Mouse (Mus musculus): ENCODE measurements around the gene Mfsd5. TPM values are rescaled to one million over a fixed set of nuclear protein-coding genes. Genes with fewer than 3 reads are reported as not detected.
A peak's percentile ranks its signal among the peaks of the same experiment; 100 is the strongest.

Mfsd5 gene
- 46.1 and 46.7 TPM in 2 replicates for polyA plus RNA-seq (2015; fragmentation: Nextera tagmentation; extraction: Ambion mirVana)

DNA sequence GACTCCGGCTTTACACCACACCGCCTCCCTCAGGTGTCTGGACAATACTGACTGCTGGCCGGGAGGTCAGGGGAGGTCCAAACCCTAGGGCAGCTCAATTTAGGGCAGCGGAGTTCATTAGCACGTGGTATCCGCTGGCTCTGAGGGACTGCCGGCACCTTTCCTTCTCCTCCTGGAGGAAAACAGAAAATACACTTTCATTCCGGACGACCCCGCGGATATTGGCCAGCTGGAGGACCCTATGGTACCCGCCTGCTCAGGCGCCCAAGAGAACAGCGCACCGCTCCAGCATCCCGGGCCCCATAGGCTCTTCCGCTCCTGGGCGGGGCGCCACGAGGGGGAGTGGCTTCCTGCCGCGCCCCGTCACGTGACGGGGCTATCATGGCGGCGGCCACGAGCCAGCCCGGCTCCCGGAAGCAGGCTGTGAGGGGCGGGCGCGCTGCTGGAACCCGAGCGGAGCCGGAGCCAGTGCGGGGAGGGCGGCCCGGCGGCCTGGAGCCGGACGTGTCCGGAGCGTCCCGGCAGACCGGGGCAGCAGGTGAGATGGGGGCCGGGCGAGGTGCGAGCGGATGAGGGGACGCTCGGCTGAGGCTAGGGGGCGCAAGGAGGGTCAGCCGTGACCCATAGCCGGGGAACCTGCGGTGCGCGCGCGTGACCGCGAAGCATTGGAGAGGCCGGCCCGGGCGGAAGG lies at the start of gene Mfsd5:
Gene Mfsd5, plus strand, starts transcription at position 363 of the 691 bp plus-strand sequence.
- no peaks in the 10 kb centered on the region for H3K9me3 ChIP-seq
- peak within 1 kb of the TSS; percentile 74 for H3K4me3 ChIP-seq
- peaks cover 25% of the 10 kb centered on the region for H3K36me3 ChIP-seq
- peaks cover 23% of the 10 kb centered on the region for H3K4me1 ChIP-seq
- WGBS, result under 1% methylated on average over 65 of the region's 65 CpGs
- H3K9ac ChIP-seq, result peak within 1 kb of the TSS; percentile 86
- ATAC-seq (ENCODE audit: extremely low read depth, insufficient number of reproducible peaks, low FRiP score, low TSS enrichment), result peak; percentile 98
- peak within 1 kb of the TSS; percentile 84 for H3K4me2 ChIP-seq
- H3K27ac ChIP-seq (replicated peaks), result peak within 1 kb of the TSS; percentile 80
- no peaks in the 10 kb centered on the region for H3K27me3 ChIP-seq (replicated peaks)

DNA sequence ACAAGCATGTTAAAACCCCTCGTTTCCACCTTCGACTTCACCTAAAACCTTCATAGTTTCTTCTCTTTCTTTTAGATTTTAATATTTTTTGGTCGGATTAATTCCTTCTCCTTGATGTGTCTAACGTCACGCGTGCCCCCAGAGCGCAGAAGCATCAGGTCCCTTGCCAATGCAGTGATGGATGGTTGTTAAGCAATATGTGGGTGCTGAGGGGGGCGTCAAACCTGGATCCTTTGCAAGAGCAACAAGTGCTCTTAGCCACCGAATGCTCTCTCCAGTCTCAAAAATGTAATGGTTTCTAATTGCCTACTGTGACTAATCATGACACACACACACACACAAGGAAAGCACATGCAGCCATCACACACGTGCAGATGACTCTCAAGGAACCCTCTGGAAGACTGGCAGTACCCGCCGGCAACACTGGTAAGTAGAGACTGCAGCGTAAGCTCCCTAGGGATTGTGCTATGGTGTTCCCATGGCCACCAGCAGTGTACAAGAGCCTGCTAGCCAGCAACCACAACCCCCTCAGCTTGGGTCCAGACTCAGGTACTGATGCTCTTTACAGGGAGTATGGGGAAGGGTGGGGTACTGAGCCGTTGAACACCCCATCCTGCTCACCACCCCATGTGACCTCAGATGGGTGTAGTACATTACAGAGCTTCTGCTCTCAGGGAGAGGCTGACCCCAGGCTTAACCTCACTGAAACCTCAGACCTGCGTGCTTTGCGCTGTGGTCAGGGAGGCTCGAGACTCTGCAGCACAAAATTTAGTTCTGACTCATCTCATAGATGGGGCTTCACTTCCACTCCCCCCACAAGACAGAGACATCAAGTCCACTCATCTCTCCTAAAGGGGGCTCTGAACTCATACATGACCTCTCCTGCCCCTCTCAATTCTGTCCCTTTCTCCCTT lies 48.6 kb upstream of the Mfsd5 start:
- H3K9ac ChIP-seq, result no peak overlapping the region
- ATAC-seq (ENCODE audit: extremely low read depth, insufficient number of reproducible peaks, low FRiP score, low TSS enrichment), result no peak
- H3K27ac ChIP-seq (replicated peaks), result no peak overlapping the region
- H3K9me3 ChIP-seq, result no peaks in the 10 kb centered on the region
- H3K4me3 ChIP-seq, result no peak overlapping the region
- peaks cover 13% of the 10 kb centered on the region for H3K4me1 ChIP-seq
- peaks cover 35% of the 10 kb centered on the region; the same call in 1 of the 2 replicates for H3K27me3 ChIP-seq (replicated peaks)
- H3K4me2 ChIP-seq, result no peak overlapping the region
- WGBS, result 72% methylated on average over 17 of the region's 17 CpGs
- 0 out of 2 replicates have a peak, but pooled peaks cover under 1% of the 10 kb centered on the region for H3K36me3 ChIP-seq

DNA sequence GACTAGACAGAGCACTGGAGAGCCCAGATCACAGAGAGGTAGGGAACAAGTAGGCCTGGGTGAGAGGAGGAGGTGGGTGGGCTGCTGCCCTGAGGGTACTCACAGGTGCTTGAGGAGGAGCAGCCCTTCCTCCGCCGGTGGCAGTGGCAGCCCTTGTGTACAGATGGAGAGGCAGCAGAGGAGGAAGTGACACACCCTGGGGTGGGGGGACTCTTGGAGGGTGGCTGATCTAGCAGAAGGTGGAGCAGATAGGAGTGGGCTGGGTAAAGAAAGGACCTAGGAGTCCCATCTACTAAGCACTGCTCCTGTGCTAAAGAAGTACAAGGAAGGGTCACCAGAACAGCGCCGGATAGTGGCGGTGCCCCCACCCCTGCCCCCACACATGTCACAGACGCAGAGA lies 47.5 kb upstream of the Mfsd5 start, which contains the start of gene Itgb7:
Gene Itgb7, minus strand, starts transcription at position 197 of the 400 bp plus-strand sequence.
- ATAC-seq (ENCODE audit: extremely low read depth, insufficient number of reproducible peaks, low FRiP score, low TSS enrichment), result no peak

DNA sequence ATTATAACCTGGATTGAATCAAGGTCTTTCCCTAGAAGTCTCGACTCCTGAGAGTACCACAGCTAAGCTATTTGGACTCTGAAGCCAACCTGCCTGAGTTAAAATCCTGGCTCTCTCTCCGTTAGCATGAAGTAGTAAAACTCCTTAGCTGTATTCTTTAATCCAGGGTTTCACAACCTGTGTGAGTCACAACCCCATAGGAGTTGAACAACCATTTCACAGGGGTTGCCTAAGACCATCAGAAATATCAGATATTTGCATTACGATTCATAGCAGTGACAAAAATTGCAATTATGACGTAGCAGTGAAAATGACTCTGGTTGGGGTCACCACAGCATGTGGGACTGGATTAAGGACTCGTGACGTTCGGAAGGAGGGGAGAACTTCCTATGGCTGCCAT lies 46.5 kb upstream of the Mfsd5 start:
- 79% methylated on average over 7 of the region's 7 CpGs for WGBS
- no peak overlapping the region for H3K4me3 ChIP-seq
- no peak overlapping the region for H3K4me2 ChIP-seq
- peaks cover 16% of the 10 kb centered on the region for H3K36me3 ChIP-seq
- ATAC-seq (ENCODE audit: extremely low read depth, insufficient number of reproducible peaks, low FRiP score, low TSS enrichment), result no peak
- peaks cover 18% of the 10 kb centered on the region for H3K4me1 ChIP-seq
- H3K9me3 ChIP-seq, result no peaks in the 10 kb centered on the region
- no peak overlapping the region for H3K27ac ChIP-seq (replicated peaks)
- H3K9ac ChIP-seq, result no peak overlapping the region
- peaks cover 27% of the 10 kb centered on the region; the same call in 1 of the 2 replicates for H3K27me3 ChIP-seq (replicated peaks)

More for the DNA sequence above, 47.5 kb upstream of the Mfsd5 start, which contains the start of gene Itgb7:
- Histone ChIP-seq H3K36me3 (peaks cover 8% of the 10 kb centered on the region; the same call in 1 of the 2 replicates), H3K9me3 (no peaks in the 10 kb centered on the region), H3K4me3 (no peak within 1 kb of the TSS), H3K9ac (no peak within 1 kb of the TSS), H3K27me3 (replicated peaks) (peaks cover 31% of the 10 kb centered on the region; the same call in 1 of the 2 replicates), H3K27ac (replicated peaks) (no peak within 1 kb of the TSS), H3K4me1 (peaks cover 18% of the 10 kb centered on the region), H3K4me2 (no peak within 1 kb of the TSS)
- WGBS, result 25% methylated on average over 6 of the region's 6 CpGs

DNA sequence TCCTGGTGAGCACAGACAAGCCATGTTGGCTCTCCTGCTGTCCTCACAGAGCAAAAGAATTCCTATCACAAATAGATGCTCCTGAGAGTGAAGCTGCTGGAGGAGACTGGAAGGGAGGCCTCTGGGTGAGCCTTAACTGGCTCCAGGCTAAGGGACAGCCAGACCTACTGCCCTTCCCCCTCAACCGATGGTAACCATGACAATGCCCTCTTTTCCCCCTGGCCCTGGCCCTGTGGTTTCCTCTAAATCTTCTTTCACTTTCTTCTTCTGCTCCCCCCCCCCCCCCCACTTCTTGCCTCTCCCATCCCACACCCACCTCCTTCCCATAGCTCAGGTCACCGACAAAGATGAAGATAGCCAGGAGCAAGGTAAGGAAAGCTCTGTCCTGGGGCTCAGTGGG lies 45.4 kb upstream of the Mfsd5 start:
- Histone ChIP-seq H3K4me2 (no peak overlapping the region), H3K4me1 (peaks cover 18% of the 10 kb centered on the region), H3K36me3 (peaks cover 21% of the 10 kb centered on the region), H3K27me3 (replicated peaks) (peaks cover 26% of the 10 kb centered on the region; the same call in 1 of the 2 replicates), H3K27ac (replicated peaks) (no peak overlapping the region), H3K4me3 (no peak overlapping the region), H3K9me3 (no peaks in the 10 kb centered on the region), H3K9ac (no peak overlapping the region)
- 26% methylated on average over 2 of the region's 2 CpGs for WGBS
- no peak for ATAC-seq (ENCODE audit: extremely low read depth, insufficient number of reproducible peaks, low FRiP score, low TSS enrichment)

DNA sequence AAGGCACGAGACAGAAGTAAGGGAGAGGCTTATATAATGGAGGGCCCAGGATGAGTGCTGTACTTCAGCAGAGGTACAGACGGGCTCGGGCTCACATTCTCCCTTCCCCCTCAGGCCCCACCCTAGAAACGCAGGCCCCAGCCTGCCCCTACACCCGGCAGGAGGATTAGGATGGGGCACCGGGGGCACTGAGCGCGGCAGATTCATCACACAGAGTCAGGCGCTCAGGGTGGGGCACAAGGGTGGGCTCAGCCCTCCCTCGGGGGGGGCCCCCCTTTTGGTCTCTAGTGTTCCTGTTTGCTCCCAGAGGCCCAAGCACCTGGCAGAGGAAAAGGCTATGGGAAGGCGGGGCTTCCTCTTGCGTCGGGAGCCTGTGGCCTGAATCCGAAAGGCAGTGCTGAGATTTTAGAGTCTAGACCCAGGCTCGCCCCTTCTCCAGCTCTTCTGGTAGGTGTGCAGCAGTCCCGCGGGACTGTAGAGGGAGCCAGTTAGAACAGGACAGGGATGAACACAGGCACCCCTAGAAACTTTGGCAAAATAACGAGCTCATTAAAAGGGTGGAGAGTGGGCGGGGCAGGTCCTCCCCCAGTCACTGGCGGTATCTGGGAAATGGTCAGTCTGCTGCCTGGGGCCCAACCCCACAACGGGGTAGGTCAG lies 43.8 kb upstream of the Mfsd5 start:
- Histone ChIP-seq H3K27me3 (replicated peaks) (peaks cover 28% of the 10 kb centered on the region), H3K4me3 (peak overlapping the region; percentile 3), H3K4me2 (peak overlapping the region; percentile 48), H3K9ac (peak overlapping the region; percentile 55; the same call in 1 of the 2 replicates), H3K36me3 (peaks cover 21% of the 10 kb centered on the region), H3K4me1 (peaks cover 18% of the 10 kb centered on the region), H3K27ac (replicated peaks) (no peak overlapping the region), H3K9me3 (no peaks in the 10 kb centered on the region)
- no peak for ATAC-seq (ENCODE audit: extremely low read depth, insufficient number of reproducible peaks, low FRiP score, low TSS enrichment)
- 25% methylated on average over 21 of the region's 21 CpGs for WGBS

DNA sequence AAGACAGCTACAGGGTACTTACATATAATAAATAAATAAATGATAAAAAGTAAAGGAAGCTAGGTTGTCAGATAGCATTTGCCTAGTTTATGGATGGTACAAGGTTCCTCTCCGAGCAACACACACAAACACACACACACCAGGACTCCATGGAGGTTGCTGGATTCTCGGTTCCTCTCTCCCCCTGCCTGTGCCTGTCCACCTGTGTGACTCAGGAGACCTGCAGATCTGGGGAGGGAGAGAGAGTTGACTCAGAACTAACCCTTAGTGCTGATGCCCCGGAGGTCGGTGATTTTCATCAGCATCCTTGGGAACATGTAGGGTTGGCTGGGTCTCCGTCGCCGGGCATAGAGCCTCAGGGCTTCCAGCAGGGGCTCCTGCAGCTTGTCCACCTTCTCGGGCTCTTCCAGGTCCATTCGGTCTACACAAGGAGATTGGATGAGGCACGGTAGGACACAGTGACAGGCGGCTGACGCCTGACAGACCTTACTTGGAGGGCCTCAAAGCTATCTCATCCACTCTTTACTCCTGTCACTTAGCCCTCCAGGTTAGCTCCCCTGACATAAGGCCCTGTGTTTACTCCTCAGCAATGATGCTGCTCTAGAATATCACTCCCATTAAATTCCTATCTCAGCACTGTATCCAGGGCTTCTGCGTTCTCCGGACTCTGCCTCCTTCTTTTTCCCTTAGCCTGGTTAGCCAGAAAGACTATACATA lies 40.6 kb upstream of the Mfsd5 start:
- no peak for ATAC-seq (ENCODE audit: extremely low read depth, insufficient number of reproducible peaks, low FRiP score, low TSS enrichment)
- no peak overlapping the region for H3K4me2 ChIP-seq

DNA sequence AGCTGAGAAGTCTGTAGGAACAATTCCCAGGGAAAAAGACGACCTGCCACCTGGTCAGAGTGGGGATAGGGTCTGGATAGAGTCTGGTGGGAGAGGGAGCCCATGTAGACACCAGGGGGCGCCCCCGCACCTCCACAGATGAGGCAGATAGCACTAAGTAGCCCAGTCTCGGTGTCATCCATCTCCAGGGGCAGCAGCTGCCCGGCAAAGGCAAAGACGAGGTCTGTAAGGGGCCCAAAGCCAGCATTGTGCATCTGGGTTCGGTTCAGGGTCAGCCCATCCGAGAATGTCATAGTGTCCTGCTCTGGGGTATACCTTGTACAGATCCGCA lies 40.0 kb upstream of the Mfsd5 start:
- ATAC-seq (ENCODE audit: extremely low read depth, insufficient number of reproducible peaks, low FRiP score, low TSS enrichment), result no peak
- Histone ChIP-seq H3K4me1 (peaks cover 29% of the 10 kb centered on the region), H3K27ac (replicated peaks) (no peak overlapping the region), H3K9ac (no peak overlapping the region), H3K9me3 (no peaks in the 10 kb centered on the region), H3K27me3 (replicated peaks) (peaks cover 43% of the 10 kb centered on the region), H3K4me2 (no peak overlapping the region), H3K36me3 (peaks cover 21% of the 10 kb centered on the region), H3K4me3 (no peak overlapping the region)
- WGBS, result 13% methylated on average over 9 of the region's 9 CpGs

More for the DNA sequence above, 40.6 kb upstream of the Mfsd5 start:
- 75% methylated on average over 14 of the region's 14 CpGs for WGBS
- Histone ChIP-seq H3K9ac (no peak overlapping the region), H3K27me3 (replicated peaks) (peaks cover 38% of the 10 kb centered on the region), H3K4me1 (peaks cover 24% of the 10 kb centered on the region), H3K9me3 (no peaks in the 10 kb centered on the region), H3K36me3 (peaks cover 21% of the 10 kb centered on the region), H3K4me3 (no peak overlapping the region), H3K27ac (replicated peaks) (no peak overlapping the region)

DNA sequence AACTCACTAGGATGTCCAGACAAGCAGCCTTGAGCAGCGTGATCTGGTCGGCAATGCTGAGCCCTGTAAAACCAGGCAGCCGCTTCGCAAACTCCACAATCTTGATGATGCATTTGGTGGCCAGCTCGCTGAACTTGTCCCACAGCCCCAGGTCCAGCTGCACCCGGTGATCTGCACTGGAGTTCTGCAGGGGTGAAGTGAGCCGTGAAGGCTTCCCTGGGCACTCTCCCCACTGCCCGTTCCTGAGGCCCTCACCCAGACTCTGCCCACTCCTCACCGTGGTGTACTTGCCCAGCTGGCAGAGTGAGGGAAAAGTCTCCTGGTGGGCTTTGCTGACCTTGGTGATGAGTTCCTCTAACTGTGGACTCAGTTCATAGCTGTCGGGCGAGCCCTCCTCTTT lies 39.4 kb upstream of the Mfsd5 start:
- WGBS, result 63% methylated on average over 11 of the region's 11 CpGs
- Histone ChIP-seq H3K4me1 (peaks cover 35% of the 10 kb centered on the region), H3K4me3 (no peak overlapping the region), H3K36me3 (peaks cover 21% of the 10 kb centered on the region), H3K9me3 (no peaks in the 10 kb centered on the region), H3K4me2 (no peak overlapping the region), H3K27ac (replicated peaks) (no peak overlapping the region), H3K27me3 (replicated peaks) (peaks cover 50% of the 10 kb centered on the region), H3K9ac (no peak overlapping the region)
- no peak for ATAC-seq (ENCODE audit: extremely low read depth, insufficient number of reproducible peaks, low FRiP score, low TSS enrichment)

DNA sequence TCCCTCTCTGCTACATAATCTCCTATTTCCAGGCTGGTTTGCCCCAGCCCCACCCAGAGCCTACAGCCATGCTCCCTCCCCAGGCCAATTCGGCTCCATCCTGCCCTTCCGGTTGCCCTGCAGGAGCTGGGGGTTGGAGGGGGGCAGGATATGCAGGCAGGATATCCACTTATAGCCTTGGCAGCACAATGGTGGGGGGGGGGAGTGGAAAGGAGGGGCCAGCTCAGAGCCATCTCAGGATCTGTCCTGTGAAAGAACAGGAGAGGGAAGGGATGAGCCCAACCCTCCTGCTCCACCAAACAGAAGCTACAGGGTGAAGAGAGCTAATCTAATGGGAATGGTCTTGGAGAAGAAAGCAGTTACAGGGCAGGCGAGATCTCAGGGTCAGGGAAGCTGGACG lies 38.6 kb upstream of the Mfsd5 start:
- Histone ChIP-seq H3K27me3 (replicated peaks) (peaks cover 57% of the 10 kb centered on the region), H3K4me3 (no peak overlapping the region), H3K4me1 (peaks cover 37% of the 10 kb centered on the region), H3K9me3 (no peaks in the 10 kb centered on the region), H3K9ac (peak overlapping the region; percentile 10; the same call in 1 of the 2 replicates), H3K27ac (replicated peaks) (0 out of 2 replicates have a peak overlapping the region, but pooled peaks have one; percentile 39), H3K4me2 (no peak overlapping the region), H3K36me3 (peaks cover 21% of the 10 kb centered on the region)
- 63% methylated on average over 4 of the region's 4 CpGs for WGBS
- ATAC-seq (ENCODE audit: extremely low read depth, insufficient number of reproducible peaks, low FRiP score, low TSS enrichment), result no peak; the same call in 1 of the 2 replicates

Data from heart, embryonic 13.5 days (tissue).